Mouse (Mus musculus): ENCODE measurements around the gene Inpp5f. TPM values are rescaled to one million over a fixed set of nuclear protein-coding genes. Genes with fewer than 3 reads are reported as not detected.
A peak's percentile ranks its signal among the peaks of the same experiment; 100 is the strongest.
"Not testable (repeated sequence)": the region's sequence is repeated elsewhere in the genome, so short reads cannot be mapped to it uniquely, and the experiment has no call there.

Gene Inpp5f
- 20.1 and 24.1 TPM in 2 replicates for polyA plus RNA-seq (2014; fragmentation: Nextera tagmentation; extraction: Ambion mirVana)

GRCm38 (mm10) chr7:128610897-128611798, at the start of gene Inpp5f:
Gene Inpp5f, plus strand, starts transcription at chr7:128611328.
- H3K27me3 ChIP-seq (replicated peaks; ENCODE audit: control insufficient read depth, insufficient read depth, low read length), result no peaks in the 10 kb centered on the region
- H3K4me3 ChIP-seq (ENCODE audit: low read depth, low read length), result peak within 1 kb of the TSS; percentile 90
- WGBS, result 2% methylated on average over 40 of the region's 68 CpGs
- DNase-seq (ENCODE audit: low spot score), result peak; percentile 98
- peak within 1 kb of the TSS; percentile 85 for H3K27ac ChIP-seq (replicated peaks; ENCODE audit: low read depth, low read length)
- H3K4me2 ChIP-seq (ENCODE audit: low read depth, low read length), result peak within 1 kb of the TSS; percentile 86
- 0 out of 2 replicates have a peak, but pooled peaks cover 5% of the 10 kb centered on the region for H3K4me1 ChIP-seq (ENCODE audit: control insufficient read depth, insufficient read depth, low read length)
- peak within 1 kb of the TSS; percentile 90 for H3K9ac ChIP-seq (ENCODE audit: low read depth, low read length)
- H3K36me3 ChIP-seq (ENCODE audit: control insufficient read depth, insufficient read depth, low read length), result no peaks in the 10 kb centered on the region
- peak; percentile 97 for ATAC-seq (ENCODE audit: low read depth)
- H3K9me3 ChIP-seq (ENCODE audit: control insufficient read depth, low read length), result no peaks in the 10 kb centered on the region

DNA sequence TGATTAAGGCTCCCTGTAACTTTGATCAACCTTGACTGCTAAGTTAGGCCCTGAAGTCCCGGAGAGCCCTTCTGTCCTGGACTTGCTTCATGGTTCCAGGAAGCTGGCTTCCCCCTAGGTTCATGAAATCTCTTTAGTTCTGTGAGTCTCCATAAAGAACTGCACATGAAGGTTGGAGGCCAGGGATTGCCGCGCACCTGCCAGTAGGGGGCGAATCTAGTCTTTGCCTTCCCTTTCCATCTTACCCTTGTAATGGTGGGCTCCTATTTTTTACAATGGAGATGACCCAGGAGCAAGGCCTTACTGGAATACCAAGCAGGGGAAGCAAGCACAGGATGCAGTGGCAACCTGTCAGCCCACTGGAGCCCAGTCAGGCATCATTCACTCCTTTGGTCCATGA, 47.8 kb upstream of the Inpp5f start:
- Histone ChIP-seq H3K36me3 (ENCODE audit: control insufficient read depth, insufficient read depth, low read length) (no peaks in the 10 kb centered on the region), H3K4me3 (ENCODE audit: low read depth, low read length) (no peak overlapping the region), H3K9me3 (ENCODE audit: control insufficient read depth, low read length) (no peaks in the 10 kb centered on the region), H3K4me2 (ENCODE audit: low read depth, low read length) (no peak overlapping the region), H3K27me3 (replicated peaks; ENCODE audit: control insufficient read depth, insufficient read depth, low read length) (no peaks in the 10 kb centered on the region), H3K27ac (replicated peaks; ENCODE audit: low read depth, low read length) (no peak overlapping the region), H3K4me1 (ENCODE audit: control insufficient read depth, insufficient read depth, low read length) (no peaks in the 10 kb centered on the region), H3K9ac (ENCODE audit: low read depth, low read length) (no peak overlapping the region)
- 43% methylated on average over 4 of the region's 4 CpGs for WGBS
- no peak for ATAC-seq (ENCODE audit: low read depth)
- no peak for DNase-seq (ENCODE audit: low spot score)

DNA sequence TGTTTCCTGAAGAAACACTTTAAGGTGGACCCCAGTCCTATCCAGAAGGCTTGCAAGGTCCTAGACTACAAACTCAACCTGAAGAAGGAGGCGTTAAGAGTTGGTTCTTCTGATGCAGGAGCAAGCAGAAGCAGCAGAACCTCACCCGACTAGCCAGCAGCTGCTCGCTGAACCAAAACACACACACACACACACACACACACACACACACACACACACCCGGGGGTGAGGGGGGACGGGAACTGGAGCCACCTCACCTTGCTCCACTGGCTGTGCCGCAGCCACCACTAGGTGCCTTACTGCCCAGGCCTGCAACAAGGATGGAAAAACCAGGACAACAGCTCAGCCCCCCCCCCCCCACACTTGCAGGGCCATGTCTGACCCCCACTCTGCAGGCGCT, 44.8 kb upstream of the Inpp5f start:
- no peak overlapping the region for H3K27ac ChIP-seq (replicated peaks; ENCODE audit: low read depth, low read length)
- DNase-seq (ENCODE audit: low spot score) (no peak), ATAC-seq (ENCODE audit: low read depth) (no peak)
- H3K9me3 ChIP-seq (ENCODE audit: control insufficient read depth, low read length), result no peaks in the 10 kb centered on the region
- 61% methylated on average over 7 of the region's 7 CpGs for WGBS
- no peaks in the 10 kb centered on the region for H3K27me3 ChIP-seq (replicated peaks; ENCODE audit: control insufficient read depth, insufficient read depth, low read length)
- H3K4me1 ChIP-seq (ENCODE audit: control insufficient read depth, insufficient read depth, low read length), result no peaks in the 10 kb centered on the region
- H3K4me2 ChIP-seq (ENCODE audit: low read depth, low read length), result no peak overlapping the region
- H3K9ac ChIP-seq (ENCODE audit: low read depth, low read length), result no peak overlapping the region
- H3K4me3 ChIP-seq (ENCODE audit: low read depth, low read length), result no peak overlapping the region
- H3K36me3 ChIP-seq (ENCODE audit: control insufficient read depth, insufficient read depth, low read length), result no peaks in the 10 kb centered on the region

GRCm38 (mm10) chr7:128567561-128568244, 43.4 kb upstream of the Inpp5f start:
- ATAC-seq (ENCODE audit: low read depth) (no peak), DNase-seq (ENCODE audit: low spot score) (no peak)
- Histone ChIP-seq H3K9me3 (ENCODE audit: control insufficient read depth, low read length) (no peaks in the 10 kb centered on the region), H3K4me3 (ENCODE audit: low read depth, low read length) (no peak overlapping the region), H3K4me1 (ENCODE audit: control insufficient read depth, insufficient read depth, low read length) (no peaks in the 10 kb centered on the region), H3K4me2 (ENCODE audit: low read depth, low read length) (no peak overlapping the region), H3K36me3 (ENCODE audit: control insufficient read depth, insufficient read depth, low read length) (no peaks in the 10 kb centered on the region), H3K9ac (ENCODE audit: low read depth, low read length) (no peak overlapping the region), H3K27ac (replicated peaks; ENCODE audit: low read depth, low read length) (no peak overlapping the region), H3K27me3 (replicated peaks; ENCODE audit: control insufficient read depth, insufficient read depth, low read length) (no peaks in the 10 kb centered on the region)
- 82% methylated on average over 8 of the region's 8 CpGs for WGBS

- H3K27ac ChIP-seq (replicated peaks; ENCODE audit: low read depth, low read length); H3K4me1 ChIP-seq (ENCODE audit: control insufficient read depth, insufficient read depth, low read length); ATAC-seq (ENCODE audit: low read depth); H3K4me2 ChIP-seq (ENCODE audit: low read depth, low read length); DNase-seq (ENCODE audit: low spot score); H3K9ac ChIP-seq (ENCODE audit: low read depth, low read length); H3K36me3 ChIP-seq (ENCODE audit: control insufficient read depth, insufficient read depth, low read length); H3K9me3 ChIP-seq (ENCODE audit: control insufficient read depth, low read length); H3K4me3 ChIP-seq (ENCODE audit: low read depth, low read length); H3K27me3 ChIP-seq (replicated peaks; ENCODE audit: control insufficient read depth, insufficient read depth, low read length): not testable (repeated sequence)
- 93% methylated on average over 2 of the region's 2 CpGs for WGBS
These were observed 41.7 kb upstream of the Inpp5f start for GRCm38 (mm10) chr7:128569429-128569828.

GRCm38 (mm10) chr7:128569987-128570656, 41.0 kb upstream of the Inpp5f start:
- WGBS, result 81% methylated on average over 8 of the region's 8 CpGs
- Histone ChIP-seq H3K9me3 (ENCODE audit: control insufficient read depth, low read length) (no peaks in the 10 kb centered on the region), H3K4me3 (ENCODE audit: low read depth, low read length) (no peak overlapping the region), H3K9ac (ENCODE audit: low read depth, low read length) (no peak overlapping the region), H3K27ac (replicated peaks; ENCODE audit: low read depth, low read length) (no peak overlapping the region), H3K36me3 (ENCODE audit: control insufficient read depth, insufficient read depth, low read length) (no peaks in the 10 kb centered on the region), H3K4me1 (ENCODE audit: control insufficient read depth, insufficient read depth, low read length) (no peaks in the 10 kb centered on the region), H3K27me3 (replicated peaks; ENCODE audit: control insufficient read depth, insufficient read depth, low read length) (no peaks in the 10 kb centered on the region), H3K4me2 (ENCODE audit: low read depth, low read length) (no peak overlapping the region)
- DNase-seq (ENCODE audit: low spot score) (no peak), ATAC-seq (ENCODE audit: low read depth) (no peak)

GRCm38 (mm10) chr7:128570657-128571056, 40.5 kb upstream of the Inpp5f start:
- ATAC-seq (ENCODE audit: low read depth); H3K4me2 ChIP-seq (ENCODE audit: low read depth, low read length); H3K27ac ChIP-seq (replicated peaks; ENCODE audit: low read depth, low read length); H3K9ac ChIP-seq (ENCODE audit: low read depth, low read length); H3K36me3 ChIP-seq (ENCODE audit: control insufficient read depth, insufficient read depth, low read length); DNase-seq (ENCODE audit: low spot score); H3K9me3 ChIP-seq (ENCODE audit: control insufficient read depth, low read length); H3K27me3 ChIP-seq (replicated peaks; ENCODE audit: control insufficient read depth, insufficient read depth, low read length); H3K4me1 ChIP-seq (ENCODE audit: control insufficient read depth, insufficient read depth, low read length); H3K4me3 ChIP-seq (ENCODE audit: low read depth, low read length): not testable (repeated sequence)
- WGBS, result 92% methylated on average over 7 of the region's 7 CpGs

- Histone ChIP-seq H3K9me3 (ENCODE audit: control insufficient read depth, low read length) (no peaks in the 10 kb centered on the region), H3K9ac (ENCODE audit: low read depth, low read length) (no peak overlapping the region), H3K36me3 (ENCODE audit: control insufficient read depth, insufficient read depth, low read length) (no peaks in the 10 kb centered on the region), H3K27me3 (replicated peaks; ENCODE audit: control insufficient read depth, insufficient read depth, low read length) (no peaks in the 10 kb centered on the region), H3K27ac (replicated peaks; ENCODE audit: low read depth, low read length) (no peak overlapping the region), H3K4me3 (ENCODE audit: low read depth, low read length) (no peak overlapping the region), H3K4me1 (ENCODE audit: control insufficient read depth, insufficient read depth, low read length) (no peaks in the 10 kb centered on the region), H3K4me2 (ENCODE audit: low read depth, low read length) (no peak overlapping the region)
- no peak for DNase-seq (ENCODE audit: low spot score)
- ATAC-seq (ENCODE audit: low read depth), result no peak
- WGBS, result 48% methylated on average over 4 of the region's 4 CpGs
These were observed 39.1 kb upstream of the Inpp5f start for GRCm38 (mm10) chr7:128572030-128572429.

Measured in embryonic facial prominence, embryonic 14.5 days (tissue).